Mouse (Mus musculus): Measurements from ENCODE around the gene 4930415O20Rik. TPM values are rescaled to one million over a fixed set of nuclear protein-coding genes. Genes with fewer than 3 reads are reported as not detected.

4930415O20Rik gene
- total RNA-seq (2022), result under 1 TPM in 1 of 4 experiments, not detected in 3; 0.63 TPM

DNA sequence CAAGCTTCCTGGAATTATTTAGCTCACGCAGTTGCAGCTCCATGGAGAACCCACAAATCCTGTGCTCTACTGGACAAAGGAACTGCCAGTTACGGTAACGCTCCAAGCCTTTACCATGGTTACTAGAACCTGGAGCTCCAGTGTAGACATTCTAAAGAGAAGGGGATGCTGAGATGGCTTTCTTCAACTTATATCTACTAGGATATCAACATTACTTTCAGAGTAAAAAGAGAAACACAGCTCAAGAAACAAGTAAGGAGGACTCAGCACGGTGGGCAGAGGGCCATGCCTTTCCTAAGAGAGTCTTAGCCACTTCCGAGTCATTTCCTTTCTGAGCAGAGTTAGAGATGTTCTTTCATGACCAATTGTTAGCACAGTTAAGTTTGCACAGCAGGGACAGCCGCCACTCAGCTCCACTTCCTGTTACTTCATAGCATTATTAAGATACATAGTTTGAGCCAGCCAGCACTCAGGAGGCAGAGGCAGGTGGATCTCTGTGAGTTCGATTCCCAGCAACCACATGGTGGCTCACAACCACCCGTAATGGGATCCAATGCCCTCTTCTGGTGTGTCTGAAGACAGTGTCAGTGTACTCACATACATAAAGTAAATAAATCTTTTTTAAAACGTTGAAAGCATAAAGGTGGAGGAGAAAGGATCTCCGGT lies at the start of gene 4930415O20Rik, which contains the start of gene Ccnt1:
TSS of gene 4930415O20Rik (plus strand) at position 132 of the 666 bp plus-strand sequence.
TSS of gene Ccnt1 (minus strand) at position 51 of the 666 bp plus-strand sequence.
- DNase-seq (ENCODE audit: low spot score in 2 of 2), result no peak

- DNase-seq (ENCODE audit: low spot score in 2 of 2), result no peak
Measured at GRCm38 (mm10) chr15:98521245-98521644, 49.6 kb upstream of the 4930415O20Rik start.

DNA sequence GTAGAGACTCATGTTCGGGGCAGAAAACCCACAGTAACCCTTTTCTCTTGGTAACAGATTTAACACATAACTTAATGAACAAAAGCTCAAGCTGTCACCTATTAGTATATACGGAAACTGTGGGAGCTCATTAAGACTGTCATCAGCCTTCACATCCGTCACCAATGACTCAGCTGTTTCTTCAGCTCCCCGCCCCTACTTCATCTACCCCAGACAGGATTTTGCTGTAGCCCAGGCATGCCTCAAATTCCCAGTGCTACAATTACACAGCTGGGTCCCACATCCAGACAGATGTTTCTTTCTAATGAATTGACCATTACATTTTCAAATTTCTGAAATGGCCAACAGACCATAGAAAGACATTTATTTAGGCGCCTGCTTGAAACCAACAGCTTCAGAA lies 44.7 kb upstream of the 4930415O20Rik start:
- no peak for DNase-seq (ENCODE audit: low spot score in 2 of 2)

DNA sequence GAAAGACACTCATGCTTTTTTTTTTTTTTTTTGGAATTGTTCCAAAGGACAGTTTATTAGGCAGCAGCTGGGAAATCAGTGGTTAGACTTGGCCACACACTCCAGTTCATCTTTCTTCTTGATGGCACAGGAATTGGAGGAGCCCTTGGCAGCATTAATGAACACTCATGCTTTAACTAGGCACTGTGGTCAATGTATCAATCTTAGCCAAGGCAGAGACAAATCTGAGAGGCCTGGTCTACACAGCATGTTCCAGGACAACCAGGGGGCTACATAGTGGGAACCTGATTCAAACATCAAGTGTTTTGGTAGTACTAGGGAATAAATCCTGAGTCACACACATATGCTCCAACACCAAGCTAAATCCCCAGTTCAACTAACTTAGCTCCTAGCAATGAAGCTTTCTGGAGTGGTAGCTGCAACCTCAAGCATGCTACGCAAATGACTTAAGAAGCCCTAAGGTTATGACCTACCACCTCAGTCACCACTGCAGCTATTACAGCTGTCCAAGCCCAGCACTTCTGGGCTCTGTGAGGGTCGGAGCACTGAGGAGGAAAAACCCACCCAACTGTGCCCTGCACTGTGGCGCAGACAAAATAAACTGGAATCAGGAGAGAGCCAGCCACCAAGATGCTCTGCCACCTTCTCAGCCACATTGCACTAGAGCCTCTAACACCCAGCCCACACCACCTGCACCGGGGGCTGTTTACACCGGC lies 43.6 kb upstream of the 4930415O20Rik start:
- no peak for DNase-seq (ENCODE audit: low spot score in 2 of 2)

DNA sequence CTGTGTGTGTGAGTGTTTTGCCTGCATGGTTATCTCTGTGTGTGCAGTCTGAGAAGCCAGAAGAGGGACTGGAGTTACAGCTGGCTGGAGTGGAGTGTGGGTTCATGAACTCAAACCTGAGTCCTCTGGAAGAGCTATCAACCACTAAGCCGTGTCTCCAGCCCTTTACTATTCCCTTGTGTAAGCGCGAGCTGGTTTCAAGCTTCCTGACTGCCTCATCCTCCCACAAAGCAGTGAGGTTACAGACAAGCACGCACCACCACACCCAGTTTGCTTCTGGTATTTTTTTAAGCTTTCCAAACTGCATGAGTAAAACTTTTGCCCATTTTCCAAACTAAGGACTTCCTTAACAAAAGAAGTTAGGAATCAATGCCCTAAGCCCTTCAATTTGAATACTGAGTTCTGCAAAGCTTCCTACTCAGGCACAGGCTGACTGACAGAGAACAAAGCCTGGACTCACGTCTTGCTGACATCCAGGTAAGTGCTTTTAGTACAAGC lies 42.7 kb upstream of the 4930415O20Rik start:
- DNase-seq (ENCODE audit: low spot score in 2 of 2), result no peak

DNA sequence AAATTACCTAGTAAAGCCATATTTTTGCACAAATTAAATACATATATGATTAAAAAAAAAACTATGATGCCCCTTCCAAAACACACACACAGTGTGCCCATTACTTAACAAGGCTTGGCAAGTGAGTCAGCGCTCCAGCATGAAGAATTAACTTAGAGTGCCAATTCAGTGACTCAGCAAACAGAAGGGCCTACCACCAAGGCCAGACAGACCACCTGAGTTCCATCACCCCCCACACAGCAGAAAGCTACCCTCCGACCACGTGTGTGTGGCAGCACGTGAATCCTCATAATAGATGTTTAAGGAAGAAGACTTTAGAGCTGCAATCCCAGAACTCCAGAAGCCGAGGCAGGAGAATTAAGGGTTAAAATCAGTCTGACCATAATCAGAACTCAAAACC lies 38.5 kb upstream of the 4930415O20Rik start:
- DNase-seq (ENCODE audit: low spot score in 2 of 2), result no peak

GRCm38 (mm10) chr15:98533035-98533531 lies 37.7 kb upstream of the 4930415O20Rik start:
- DNase-seq (ENCODE audit: low spot score in 2 of 2), result no peak

GRCm38 (mm10) chr15:98533881-98534627 lies 36.8 kb upstream of the 4930415O20Rik start, which contains the start of gene Kansl2:
TSS of gene Kansl2 (minus strand) at chr15:98534264.
- peak; percentile 97 for DNase-seq (ENCODE audit: low spot score in 2 of 2)

DNA sequence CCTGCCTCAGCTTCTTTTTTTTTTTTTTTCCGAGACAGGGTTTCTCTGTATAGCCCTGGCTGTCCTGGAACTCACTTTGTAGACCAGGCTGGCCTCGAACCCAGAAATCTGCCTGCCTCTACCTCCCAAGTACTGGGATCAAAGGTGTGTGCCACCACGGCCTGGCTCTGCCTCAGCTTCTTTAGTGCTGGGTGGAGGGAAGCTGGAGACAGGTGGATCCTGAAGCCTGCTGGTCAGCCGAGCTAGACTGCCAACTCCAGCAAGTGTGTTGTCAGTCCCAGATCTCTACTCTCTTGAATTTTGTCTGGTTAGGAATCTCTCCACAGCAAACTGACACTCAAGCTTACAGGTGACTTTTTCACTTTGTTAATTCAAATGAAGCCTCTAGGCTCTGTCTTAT lies 34.9 kb upstream of the 4930415O20Rik start:
- no peak for DNase-seq (ENCODE audit: low spot score in 2 of 2)

- no peak for DNase-seq (ENCODE audit: low spot score in 2 of 2)
Measured at GRCm38 (mm10) chr15:98536828-98537510, 33.8 kb upstream of the 4930415O20Rik start.

GRCm38 (mm10) chr15:98537923-98538322 lies 32.9 kb upstream of the 4930415O20Rik start:
- no peak for DNase-seq (ENCODE audit: low spot score in 2 of 2)

DNA sequence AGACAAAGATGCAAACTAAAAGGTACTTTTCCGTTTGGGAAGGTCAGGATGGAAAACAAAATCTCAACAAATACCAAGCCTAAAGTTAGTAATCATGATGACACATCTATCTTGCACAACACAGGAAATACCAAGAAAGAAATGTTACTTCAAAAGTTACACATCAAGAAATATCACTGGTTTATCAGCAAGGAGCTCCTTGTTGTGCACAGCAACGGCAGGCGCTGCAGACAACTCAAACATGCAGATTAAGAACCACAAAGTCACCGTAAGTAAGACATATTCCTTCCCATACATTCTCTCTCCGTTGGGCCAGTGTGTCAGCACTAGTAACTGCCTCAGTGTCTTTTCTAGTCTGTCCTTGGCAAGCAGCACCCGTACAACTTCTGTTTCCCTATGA lies 29.7 kb upstream of the 4930415O20Rik start:
- no peak for DNase-seq (ENCODE audit: low spot score in 2 of 2)

GRCm38 (mm10) chr15:98543341-98543740 lies 27.5 kb upstream of the 4930415O20Rik start:
- no peak for DNase-seq (ENCODE audit: low spot score in 2 of 2)

DNA sequence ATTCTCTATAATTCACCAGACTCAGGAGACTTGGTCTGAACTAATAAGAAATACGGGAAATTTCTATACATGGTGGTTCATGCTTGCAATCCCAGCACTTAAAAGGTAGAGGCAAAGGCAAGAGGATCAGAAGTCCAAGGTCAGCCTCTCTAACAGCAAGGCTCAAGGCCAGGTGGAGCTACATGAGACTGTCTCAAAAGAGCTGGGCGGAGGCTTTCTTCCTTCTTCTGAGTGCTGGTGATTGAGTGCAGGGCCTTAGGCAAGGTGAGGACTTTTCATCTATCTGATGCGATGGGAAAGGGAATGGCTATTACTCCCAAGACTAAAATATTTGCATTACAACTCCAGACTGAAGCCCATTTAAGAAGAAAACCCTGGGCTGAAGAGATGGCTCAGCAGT lies 25.7 kb upstream of the 4930415O20Rik start:
- DNase-seq (ENCODE audit: low spot score in 2 of 2), result no peak

DNA sequence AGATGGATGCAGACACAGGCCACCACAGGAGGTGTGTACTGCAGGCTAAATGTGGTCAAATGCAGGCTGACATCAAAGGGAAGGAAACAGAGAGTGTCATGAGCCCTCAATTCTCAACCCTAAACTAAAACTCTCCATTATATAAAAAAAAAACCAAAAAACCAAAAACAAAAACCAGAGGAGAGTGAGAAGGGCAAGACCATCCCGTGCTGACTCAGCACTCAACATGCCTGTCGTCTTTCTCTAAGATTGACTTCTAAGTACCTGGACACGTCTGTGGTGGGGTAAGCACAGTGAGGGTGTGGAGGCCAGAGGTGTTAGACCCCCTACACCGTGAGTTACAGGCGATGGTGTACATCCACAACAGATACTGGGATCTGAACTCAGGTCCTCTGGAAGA lies 24.0 kb upstream of the 4930415O20Rik start:
- DNase-seq (ENCODE audit: low spot score in 2 of 2), result no peak

DNA sequence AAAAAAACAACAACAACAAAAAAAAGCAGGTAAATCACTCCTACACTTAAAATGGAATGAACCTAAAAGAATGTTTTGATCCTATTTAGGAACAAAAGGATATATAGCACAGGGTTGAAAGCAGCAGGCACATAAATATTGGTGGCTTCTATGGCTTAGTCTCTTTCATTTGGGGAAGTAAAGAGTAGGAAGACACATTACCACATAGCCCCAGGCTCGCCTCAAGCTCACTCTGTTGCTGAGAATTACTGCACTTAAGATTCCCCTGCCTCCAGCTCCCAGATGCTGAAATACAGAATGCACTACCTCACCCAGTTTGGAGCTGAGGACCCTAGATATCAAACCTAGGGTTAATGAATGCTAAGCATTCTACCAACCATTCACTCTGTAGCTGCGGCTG lies 18.0 kb upstream of the 4930415O20Rik start:
- DNase-seq (ENCODE audit: low spot score in 2 of 2), result no peak

DNA sequence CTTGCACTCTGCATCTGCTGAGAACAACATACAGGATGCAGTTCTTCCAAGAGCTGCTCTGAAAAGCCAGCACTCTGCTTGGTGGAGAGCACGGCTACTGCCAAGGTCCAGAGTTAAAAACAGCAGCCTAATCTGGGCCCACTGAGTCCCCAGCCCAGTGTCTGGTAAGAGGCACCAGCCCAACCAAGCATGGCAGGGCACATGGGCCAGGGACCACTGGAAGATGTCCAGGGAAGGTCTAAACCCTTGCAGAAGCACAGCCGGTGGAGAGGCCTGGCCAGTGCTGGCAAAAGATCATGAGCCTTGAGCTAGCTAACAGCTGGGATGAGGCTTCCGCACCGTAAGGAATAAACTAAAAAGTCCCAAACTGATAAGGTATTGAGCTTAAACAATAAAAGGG lies 14.9 kb upstream of the 4930415O20Rik start:
- peak; percentile 35 to 58 for DNase-seq (ENCODE audit: low spot score in 2 of 2)

- DNase-seq (ENCODE audit: low spot score in 2 of 2), result no peak
Measured at GRCm38 (mm10) chr15:98557186-98557585, 13.6 kb upstream of the 4930415O20Rik start.

GRCm38 (mm10) chr15:98566973-98567277 lies 3.9 kb upstream of the 4930415O20Rik start:
- DNase-seq (ENCODE audit: low spot score in 2 of 2), result no peak

- DNase-seq (ENCODE audit: low spot score in 2 of 2), result peak; percentile 98
Measured at GRCm38 (mm10) chr15:98567278-98568134, 3.3 kb upstream of the 4930415O20Rik start.

All from gastrocnemius, adult 8-10 months (tissue).